Mouse (Mus musculus) cerebellum, postnatal 14 days (tissue): Measurements from ENCODE around the gene Trim41.
A peak's percentile ranks its signal among the peaks of the same experiment; 100 is the strongest.
"Not testable (repeated sequence)": the region's sequence is repeated elsewhere in the genome, so short reads cannot be mapped to it uniquely, and the experiment has no call there.

Experiments used
- DNase-seq, 2 experiments: peaks; one replicate each; pipeline ENCODE4 v3.0.0; 2021; ENCODE audit warnings: mixed read lengths in 2 of 2

Gene Trim41

DNA sequence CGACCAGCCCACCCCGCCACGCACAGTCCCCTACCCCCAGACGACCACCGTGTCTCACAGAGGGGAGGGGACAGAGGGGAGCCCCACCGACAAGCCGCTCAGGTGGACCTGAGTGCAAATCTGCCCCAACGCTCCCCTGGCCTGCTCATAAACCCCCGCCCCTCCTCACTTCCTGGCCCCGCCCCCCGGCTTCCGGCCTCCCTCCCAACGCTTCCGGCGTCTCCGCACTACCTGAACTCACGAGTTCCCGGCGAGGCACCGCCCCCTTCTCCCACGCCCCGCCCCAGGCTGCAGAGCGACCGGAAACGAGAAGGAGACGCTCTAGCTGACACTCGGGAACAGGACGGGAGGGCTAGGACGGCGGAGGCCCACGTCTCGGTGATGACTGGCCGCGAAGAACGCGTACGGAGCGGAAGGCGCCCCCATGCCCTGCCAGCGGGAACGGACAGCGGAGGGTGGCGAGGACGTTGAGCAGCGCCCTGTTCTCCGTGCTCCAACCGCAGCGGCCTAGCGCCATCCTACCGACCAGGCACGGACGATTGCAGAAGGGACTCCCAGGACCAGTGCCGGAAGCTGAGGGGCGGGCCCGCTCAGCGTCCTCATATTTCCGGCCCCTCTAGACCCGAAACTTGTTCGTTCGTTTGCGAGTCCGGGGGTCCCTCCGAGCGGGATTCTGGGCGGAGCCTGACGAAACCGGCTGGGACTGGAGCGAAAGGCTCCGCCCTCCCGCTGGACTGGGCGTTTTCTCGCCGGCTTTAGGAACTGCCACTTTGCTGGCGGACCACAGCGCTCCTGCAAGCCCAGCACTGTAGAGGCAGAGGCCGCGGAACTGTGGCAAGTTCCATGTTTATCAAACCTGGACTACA lies at the start of gene Trim41:
Gene Trim41, minus strand, starts transcription at position 554 of the 866 bp plus-strand sequence.
- DNase-seq = peak; percentile 99 to 100

DNA sequence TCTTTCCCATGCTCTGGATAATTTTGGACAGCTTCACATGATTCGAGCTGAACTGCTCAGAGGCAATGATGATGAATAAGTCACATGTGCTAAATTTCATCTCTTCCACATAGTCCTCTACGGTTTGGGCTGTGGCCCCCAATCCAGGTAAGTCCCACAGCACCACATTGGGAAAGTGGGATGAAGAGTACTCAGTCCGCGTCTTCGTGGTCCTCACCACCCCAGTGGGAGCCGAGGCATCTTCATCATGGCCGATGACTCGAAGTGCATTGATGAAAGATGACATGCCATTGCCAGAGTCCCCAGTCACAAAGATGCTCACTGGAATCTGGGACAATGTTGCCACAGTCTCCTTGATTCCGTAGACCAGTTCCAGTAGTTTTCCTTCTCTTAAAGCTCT lies 49.3 kb upstream of the Trim41 start:
- no peak for DNase-seq

DNA sequence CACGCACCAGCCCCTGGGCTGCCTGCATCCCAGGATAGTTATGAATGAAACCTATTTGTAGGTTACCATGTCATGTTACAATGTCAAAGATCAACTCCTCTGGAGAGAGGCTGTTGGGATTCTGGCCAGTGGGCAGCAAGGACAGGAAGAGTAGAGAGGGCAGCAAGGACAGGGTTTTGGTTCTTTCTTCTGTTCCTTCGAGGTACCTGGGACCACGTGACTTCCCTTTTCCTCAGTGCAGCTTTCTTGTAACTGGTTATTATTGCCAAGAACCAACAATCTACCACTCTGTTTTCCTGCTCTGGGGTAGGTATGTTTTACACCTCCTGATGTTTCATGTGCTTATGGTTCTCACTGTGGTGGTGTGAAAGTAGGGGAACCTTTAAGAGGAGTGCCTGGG lies 46.7 kb upstream of the Trim41 start:
- no peak for DNase-seq

DNA sequence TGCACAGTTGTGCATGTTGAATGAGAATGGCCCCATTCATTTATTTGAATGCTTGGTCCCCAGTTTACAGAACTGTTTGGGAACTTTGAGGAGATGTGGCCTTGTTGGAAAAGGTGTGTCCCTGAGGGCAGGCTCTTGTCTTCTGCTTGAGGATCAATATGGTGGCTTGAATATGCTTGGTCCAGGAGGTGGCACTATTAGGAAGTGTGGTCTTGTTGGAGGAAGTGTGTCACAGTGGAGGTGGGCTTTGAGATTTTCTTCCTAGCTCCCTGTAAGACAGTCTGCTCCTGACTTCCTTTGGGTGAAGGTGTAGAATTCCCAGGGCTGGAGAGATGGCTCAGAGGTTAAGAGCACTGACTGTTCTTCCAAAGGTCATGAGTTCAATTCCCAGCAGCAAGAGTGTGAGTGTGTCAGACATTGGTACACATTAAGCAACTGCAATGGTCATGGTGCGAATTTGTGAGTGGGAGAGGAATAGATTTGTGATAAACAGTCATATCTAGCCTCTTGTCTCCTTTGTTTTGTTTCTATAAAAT lies 45.7 kb upstream of the Trim41 start:
- no peak for DNase-seq

DNA sequence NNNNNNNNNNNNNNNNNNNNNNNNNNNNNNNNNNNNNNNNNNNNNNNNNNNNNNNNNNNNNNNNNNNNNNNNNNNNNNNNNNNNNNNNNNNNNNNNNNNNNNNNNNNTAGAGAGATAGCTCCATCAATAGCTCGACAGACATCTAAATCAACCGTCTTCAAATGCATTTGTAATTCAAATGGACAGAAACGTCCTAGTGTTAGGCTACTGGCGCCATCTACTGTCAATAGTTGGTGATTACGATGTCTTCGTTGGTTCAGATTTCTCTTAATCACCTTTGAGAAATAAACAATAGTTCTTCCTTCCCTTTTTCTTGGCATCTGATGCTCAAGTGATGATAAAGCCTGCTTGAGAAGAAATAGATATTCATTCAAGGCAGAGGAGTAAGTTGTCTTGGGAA lies 41.9 kb upstream of the Trim41 start:
- peak; percentile 76 to 79 for DNase-seq

DNA sequence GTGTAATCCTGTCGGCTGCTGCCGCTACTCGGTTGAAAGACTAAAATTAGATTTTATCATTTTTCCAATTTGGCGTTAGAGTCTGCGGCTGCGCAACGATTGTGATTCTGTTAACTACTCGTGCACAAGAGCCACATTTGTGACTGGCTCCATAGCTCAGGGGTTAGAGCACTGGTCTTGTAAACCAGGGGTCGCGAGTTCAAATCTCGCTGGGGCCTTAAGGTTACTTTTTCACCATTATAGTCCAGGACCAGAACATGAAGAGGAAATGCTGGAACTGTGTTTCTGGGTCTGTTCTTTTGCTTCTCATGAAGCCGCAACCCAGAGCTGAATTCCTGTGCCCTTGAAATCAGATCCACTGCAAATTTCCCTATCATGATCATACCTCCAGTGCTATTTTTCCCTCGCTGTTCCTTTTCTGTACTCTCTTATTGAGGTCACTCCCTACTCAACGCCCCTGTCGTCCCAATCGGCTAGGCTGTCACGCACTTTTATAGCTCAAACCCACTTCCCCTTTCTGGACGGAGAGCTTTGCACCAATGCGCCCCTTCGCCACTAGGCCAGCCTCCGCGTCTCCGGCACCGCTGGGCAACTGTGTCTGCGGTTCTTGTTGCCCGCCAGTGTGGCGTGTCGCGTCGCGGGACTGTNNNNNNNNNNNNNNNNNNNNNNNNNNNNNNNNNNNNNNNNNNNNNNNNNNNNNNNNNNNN lies 36.5 kb upstream of the Trim41 start:
- peak; percentile 92 to 95 for DNase-seq

DNA sequence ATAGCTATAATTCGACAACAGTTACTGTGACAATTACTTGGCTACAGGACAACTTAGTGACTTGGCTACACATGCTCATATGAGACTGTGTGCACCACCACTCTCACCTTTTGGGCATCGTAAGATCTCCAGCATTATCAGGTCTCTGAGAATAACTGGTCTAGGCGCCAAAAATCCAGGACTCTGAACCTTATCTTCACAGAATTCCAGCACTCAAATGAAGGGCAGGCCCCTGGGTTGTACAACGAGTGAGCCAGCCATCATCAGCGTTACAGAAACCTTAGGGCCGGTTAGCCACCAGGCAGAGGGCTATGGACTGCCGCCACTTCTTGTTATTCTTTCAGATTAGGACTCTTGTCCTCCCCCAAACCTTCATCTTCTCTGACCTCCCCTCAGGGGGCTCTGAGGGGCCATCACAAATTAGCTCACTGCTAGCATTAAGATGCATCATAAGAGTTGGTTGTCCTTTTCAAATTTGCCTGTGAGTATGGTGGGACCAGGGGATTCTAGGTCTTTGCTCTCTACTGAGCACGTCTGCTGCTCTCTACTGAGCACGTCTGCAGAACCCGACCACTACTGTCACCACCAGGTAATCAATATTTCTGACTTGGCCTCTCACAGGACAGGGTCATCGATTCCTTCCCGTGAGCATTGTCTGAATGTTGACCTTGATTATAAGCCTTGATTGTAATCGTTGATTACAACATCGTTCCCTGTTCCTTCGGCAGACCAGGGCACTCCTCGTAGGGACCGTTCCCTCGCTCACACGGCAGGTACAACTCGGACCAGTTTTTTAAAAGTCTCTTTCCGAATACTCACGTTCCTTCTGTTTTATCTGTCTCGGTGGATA lies 35.7 kb upstream of the Trim41 start:
- no peak for DNase-seq

DNA sequence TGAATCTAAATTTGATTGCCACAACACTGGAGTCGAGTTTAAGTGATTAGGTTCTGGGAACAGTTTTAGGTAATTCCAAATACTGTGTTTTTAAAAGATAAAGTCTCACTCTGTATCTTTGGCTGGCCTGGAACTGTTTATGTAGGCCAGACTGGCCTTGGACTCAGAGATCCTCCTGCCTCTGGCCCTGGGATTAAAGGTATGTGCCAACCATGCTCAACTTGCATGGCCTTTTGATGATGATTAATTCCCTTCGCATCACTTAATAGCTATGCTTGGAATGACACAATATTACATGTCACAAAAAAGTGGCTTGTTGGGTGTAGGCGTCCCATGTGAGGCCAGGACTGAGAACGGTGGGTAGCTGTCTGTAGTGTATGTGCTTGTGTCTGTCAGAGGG lies 35.0 kb upstream of the Trim41 start:
- no peak for DNase-seq

GRCm38 (mm10) chr11:48851270-48851995 lies 34.3 kb upstream of the Trim41 start:
- no peak for DNase-seq

DNA sequence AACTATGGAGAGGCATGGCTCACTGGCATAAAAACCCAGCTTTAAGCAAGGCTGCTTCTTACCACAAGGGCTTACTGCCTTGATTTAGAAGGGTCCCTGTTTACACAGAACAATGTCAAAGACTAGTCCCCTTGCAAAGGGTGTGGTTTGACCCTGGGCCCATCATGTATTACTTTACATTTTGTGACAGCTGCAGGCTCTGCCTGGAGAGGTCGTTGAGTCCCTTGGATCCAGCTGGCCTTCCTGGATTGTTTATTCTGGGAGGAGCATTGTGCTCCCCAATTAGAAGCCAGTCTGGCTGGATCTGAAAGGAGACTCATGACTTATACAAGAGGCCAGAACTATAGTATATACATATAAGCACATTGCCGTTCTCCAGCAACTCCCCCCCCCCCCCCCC lies 33.1 kb upstream of the Trim41 start:
- DNase-seq = no peak

DNA sequence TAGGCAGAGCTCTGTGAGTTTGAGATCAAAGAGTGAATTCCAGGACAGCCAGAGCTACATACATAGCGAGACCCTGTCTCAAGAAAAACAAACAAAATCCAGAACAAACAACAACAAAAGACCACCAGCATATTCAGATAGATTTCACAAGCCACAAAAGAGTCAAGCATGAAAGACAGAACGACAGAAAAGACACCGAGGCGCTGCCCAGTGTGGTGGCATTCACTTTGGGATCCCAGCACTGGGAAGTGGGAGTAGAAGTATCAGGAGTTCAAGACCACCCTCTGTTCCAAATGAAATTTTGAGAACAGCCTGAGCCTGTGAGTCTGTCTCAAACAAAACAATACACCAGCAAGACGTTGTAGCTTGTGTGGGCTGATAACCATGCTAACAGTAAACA lies 29.7 kb upstream of the Trim41 start:
- DNase-seq = no peak

DNA sequence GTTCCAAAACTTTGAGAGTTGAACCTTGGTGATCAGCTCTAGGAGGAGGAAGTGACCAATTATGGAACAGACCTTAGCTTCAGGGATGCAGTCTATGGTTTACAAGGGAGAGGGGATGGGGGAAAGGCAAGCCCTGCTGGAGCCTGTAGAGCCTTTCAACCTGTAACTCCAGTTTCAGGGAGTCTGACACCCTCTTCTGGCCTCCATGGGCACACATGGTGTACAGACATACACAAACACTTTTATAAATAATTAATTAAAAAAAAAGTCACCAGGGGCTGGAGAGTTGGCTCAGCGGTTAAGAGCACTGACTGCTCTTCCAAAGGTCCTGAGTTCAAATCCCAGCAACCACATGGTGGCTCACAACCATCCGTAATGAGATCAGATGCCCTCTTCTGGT lies 29.2 kb upstream of the Trim41 start:
- not testable (repeated sequence) for DNase-seq

DNA sequence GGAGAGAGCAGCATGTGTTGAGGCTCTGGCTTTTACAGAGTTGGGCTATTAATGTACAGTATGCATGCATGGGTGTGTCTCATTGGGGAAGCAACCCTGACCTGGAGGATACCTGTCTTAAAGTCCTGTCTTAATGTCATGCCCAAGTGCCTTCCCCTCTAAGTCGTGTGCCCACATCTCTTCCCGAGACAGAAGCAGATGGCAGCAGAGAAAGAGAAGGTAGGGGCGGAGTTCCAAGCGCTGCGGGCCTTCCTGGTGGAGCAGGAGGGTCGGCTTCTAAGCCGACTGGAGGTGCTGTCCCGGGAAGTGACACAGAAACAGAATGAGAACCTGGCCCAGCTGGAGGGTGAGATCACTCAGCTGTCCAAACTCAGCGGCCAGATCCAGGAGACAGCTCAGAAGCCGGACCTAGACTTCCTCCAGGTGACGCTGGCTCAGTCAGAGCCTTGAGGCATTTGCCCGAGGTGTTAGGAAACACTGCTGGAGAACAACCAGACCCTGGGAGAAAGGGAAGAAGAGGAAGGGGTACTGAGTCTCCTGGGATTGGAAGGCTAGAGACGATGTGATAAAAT lies 28.2 kb upstream of the Trim41 start:
- DNase-seq = no peak

- DNase-seq = no peak
Observed at GRCm38 (mm10) chr11:48844309-48844708, 27.2 kb upstream of the Trim41 start.

DNA sequence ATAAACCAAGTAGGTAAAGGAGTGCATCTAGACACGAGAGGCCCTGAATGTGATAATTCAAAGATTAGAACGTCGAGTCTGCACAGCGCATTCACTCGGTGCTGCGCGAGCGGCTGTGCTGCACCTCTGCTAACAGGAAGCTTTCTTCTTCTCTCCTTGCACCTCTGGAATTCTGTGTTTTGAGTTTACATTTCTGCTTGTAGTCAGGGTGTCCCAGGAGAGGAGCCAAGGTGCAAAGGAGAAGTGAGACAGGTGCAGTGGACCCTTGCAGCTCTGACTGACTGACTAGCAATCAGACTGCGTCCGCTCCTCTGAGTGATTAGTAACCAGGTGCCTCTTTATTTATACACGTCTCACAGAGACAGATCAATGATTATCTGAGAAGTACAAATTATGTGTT lies 26.0 kb upstream of the Trim41 start:
- DNase-seq = no peak

DNA sequence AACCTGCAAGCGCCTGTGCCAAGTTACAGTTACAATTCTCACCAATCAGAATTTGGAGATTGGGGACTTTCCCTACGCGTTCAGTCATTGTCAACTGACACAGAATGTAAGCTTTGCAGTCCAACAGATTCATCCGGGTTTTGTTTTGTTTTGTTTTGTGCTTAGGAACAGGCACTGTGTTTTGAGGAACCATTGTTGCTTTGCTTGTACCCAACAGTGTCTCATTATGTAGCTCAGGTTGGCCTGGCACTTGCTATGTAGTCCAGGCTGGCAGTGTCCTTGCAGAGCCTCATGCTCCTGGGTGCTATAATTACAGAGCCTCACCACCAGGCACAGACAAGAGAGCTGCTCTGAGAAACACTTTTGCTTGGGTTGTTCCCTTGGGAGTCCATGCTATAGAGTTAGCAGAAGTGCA lies 25.2 kb upstream of the Trim41 start:
- no peak for DNase-seq

DNA sequence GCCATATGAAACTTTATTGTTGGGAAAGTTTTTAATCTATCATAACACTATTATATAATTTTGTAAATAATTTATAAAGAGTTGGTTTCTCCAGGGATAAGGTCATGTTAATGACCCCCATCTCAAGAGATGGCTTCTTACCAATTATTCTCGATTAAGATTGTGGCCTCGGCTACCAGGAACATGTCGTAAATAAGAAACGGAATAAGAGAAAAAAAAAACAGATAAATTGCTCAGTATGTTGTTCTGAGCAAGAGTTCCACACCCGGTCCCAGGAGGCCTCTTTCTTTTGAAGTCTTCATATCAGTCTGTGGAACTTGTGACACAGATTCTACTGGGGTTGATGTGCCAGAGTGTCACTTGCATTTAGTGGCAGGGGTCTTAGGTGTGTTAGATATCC lies 24.1 kb upstream of the Trim41 start:
- no peak for DNase-seq

- DNase-seq = no peak
Observed at GRCm38 (mm10) chr11:48840805-48841204, 23.7 kb upstream of the Trim41 start.

DNA sequence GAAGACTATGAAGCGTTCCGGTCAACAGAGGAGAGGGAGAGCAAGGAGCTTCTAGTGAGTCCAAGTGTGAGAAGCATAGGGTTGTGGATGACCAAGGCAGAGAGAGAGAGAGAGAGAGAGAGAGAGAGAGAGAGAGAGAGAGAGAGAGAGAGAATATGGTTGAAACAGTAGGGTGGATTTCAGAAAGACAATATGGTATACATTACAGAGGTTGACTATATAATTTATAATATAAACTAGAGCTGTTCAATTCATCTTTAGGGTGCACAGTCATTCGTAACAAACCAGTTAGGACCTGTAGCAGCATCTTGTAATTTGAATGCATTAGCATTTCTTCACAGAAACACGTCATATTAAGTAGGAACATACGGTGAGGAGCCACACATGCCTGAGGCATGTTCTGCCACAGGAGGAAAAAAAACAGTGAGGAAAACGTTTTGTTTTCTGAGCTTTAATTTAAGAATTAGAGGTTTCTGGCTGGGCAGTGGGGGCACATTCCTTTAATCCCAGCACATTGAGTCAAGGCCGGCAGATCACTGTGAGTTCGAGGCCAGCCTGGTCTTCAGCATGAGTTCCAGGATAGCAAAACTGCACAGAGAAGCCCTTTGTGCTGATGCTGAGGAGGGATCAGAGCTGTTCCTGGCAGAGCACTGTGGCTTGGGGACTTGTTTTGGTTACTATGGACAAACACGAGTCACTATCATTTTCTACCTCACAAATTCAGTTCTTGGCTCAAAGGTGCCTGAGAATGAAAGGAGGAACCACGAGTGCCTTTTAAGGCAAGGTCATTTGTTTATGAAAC lies 21.9 kb upstream of the Trim41 start:
- DNase-seq = no peak

GRCm38 (mm10) chr11:48838181-48838797 lies 21.1 kb upstream of the Trim41 start:
- peak in 1 of 2 experiments; percentile 41 for DNase-seq
